In genomic region chr9:109116205-109116604, GRCm38 (mm10) we compare ENCODE assay signal across 20 mouse cellular contexts. TPM values are rescaled to one million over a fixed set of nuclear protein-coding genes. Genes with fewer than 3 reads are reported as not detected.
"Had no signal": no experiment of that assay in that cellular context is flagged by ENCODE, and none has a peak within 500 bp of the region (broad histone marks: within the 10 kb centered on the region; RNA-seq: fewer than 3 reads in every experiment).

No protein-coding gene starts in this region.

- H3K27me3 ChIP-seq: limb, embryonic 12.5 days; lung, embryonic 15.5 days; midbrain, embryonic 12.5 days; neural tube, embryonic 13.5 days had no signal

- DNase-seq: kidney, adult 2 months; lung, postnatal 14 days; right cerebral cortex, adult 18-20 months; right cerebral cortex, postnatal 25 days; thymus, adult 2 months; thymus, postnatal 25 days had no signal

- H3K4me3 ChIP-seq: limb, embryonic 12.5 days; lung, embryonic 15.5 days; midbrain, embryonic 12.5 days; neural tube, embryonic 13.5 days had no signal

- H3K4me1 ChIP-seq: limb, embryonic 12.5 days; lung, embryonic 15.5 days; midbrain, embryonic 12.5 days; neural tube, embryonic 13.5 days had no signal

- H3K9ac ChIP-seq: limb, embryonic 12.5 days; lung, embryonic 15.5 days; midbrain, embryonic 12.5 days; neural tube, embryonic 13.5 days had no signal

- H3K9me3 ChIP-seq: limb, embryonic 12.5 days; lung, embryonic 15.5 days; midbrain, embryonic 12.5 days; neural tube, embryonic 13.5 days had no signal

- ATAC-seq: midbrain, embryonic 16.5 days had no signal

- H3K4me2 ChIP-seq: limb, embryonic 12.5 days; lung, embryonic 15.5 days; midbrain, embryonic 12.5 days; neural tube, embryonic 13.5 days had no signal

- H3K27ac ChIP-seq: limb, embryonic 12.5 days; lung, embryonic 15.5 days; midbrain, embryonic 12.5 days; neural tube, embryonic 13.5 days had no signal

RNA-seq across cellular contexts. Expression of gene Plxnb1, which starts 21.0 kb away (rescaled TPM):
- total RNA-seq: megakaryocyte-erythroid progenitor cell, adult 5-6 weeks had no signal

RNA-seq across cellular contexts. Expression of gene Fbxw21, which starts 45.6 kb away (rescaled TPM):
- total RNA-seq: layer of hippocampus, postnatal 25 days; left cerebral cortex, adult 8-10 months; left cerebral cortex, postnatal 25 days; liver, adult 2 months; megakaryocyte-erythroid progenitor cell, adult 5-6 weeks had no signal
- polyA plus RNA-seq: kidney, adult 2 months; kidney, embryonic 16.5 days; limb, embryonic 12.5 days; liver, adult 2 months; liver, embryonic 16.5 days; lung, embryonic 15.5 days; midbrain, embryonic 12.5 days; midbrain, embryonic 16.5 days; neural tube, embryonic 13.5 days; small intestine, adult 2 months; thymus, adult 2 months; urinary bladder, adult 2 months had no signal
